Mouse (Mus musculus) heart, embryonic 15.5 days (tissue): Measurements from ENCODE around the gene Myrip. TPM values are rescaled to one million over a fixed set of nuclear protein-coding genes. Genes with fewer than 3 reads are reported as not detected.
"Not testable (repeated sequence)": the region's sequence is repeated elsewhere in the genome, so short reads cannot be mapped to it uniquely, and the experiment has no call there.

ENCODE experiments used
- ATAC-seq: fragments of 200-750 bp; cut with Nextera tagmentation; replicated peaks from 2 replicates; pipeline ENCODE4 v1.8.0; 2017; ENCODE audit warnings: low read depth, moderate TSS enrichment; ENCODE audit not compliant: insufficient number of reproducible peaks, insufficient read depth, low FRiP score
- H3K27ac ChIP-seq: fragments of 300-500 bp; sonication (generic); 2 replicates; pipeline ENCODE4 v1.5.1; 2015; ENCODE audit warnings: mild to moderate bottlenecking, inconsistent platforms
- H3K27me3 ChIP-seq: fragments of 300-500 bp; sonication (generic); 2 replicates; pipeline ENCODE4 v1.6.1; 2015; ENCODE audit warnings: inconsistent platforms
- H3K36me3 ChIP-seq: fragments of 300-500 bp; sonication (generic); 2 replicates; pipeline ENCODE4 v1.6.1; 2015; ENCODE audit warnings: mild to moderate bottlenecking, inconsistent platforms
- H3K4me1 ChIP-seq: fragments of 300-500 bp; sonication (generic); replicated peaks from 2 replicates; pipeline ENCODE4 v1.6.1; 2015; ENCODE audit warnings: inconsistent platforms
- H3K4me2 ChIP-seq: fragments of 300-500 bp; sonication (generic); 2 replicates; pipeline ENCODE4 v1.6.1; 2015; ENCODE audit warnings: inconsistent platforms, mild to moderate bottlenecking, moderate library complexity
- H3K4me3 ChIP-seq: fragments of 300-500 bp; sonication (generic); 2 replicates; pipeline ENCODE4 v1.5.1; 2015; ENCODE audit warnings: mild to moderate bottlenecking, inconsistent platforms
- H3K9ac ChIP-seq: fragments of 300-500 bp; sonication (generic); 2 replicates; pipeline ENCODE4 v1.6.1; 2015; ENCODE audit warnings: mild to moderate bottlenecking, inconsistent platforms
- H3K9me3 ChIP-seq: fragments of 300-500 bp; sonication (generic); replicated peaks from 2 replicates; pipeline ENCODE4 v1.6.1; 2016; ENCODE audit warnings: inconsistent platforms
- WGBS: fragments of 180-500 bp; shearing (Covaris S2); methylation state at CpG from one replicate; pipeline ENCODE4 v1.1.7; 2015; ENCODE audit warnings: mixed read lengths; 5-methylcytosine and 5-hydroxymethylcytosine counted together
- polyA plus RNA-seq: library from polyadenylated mRNA; unstranded; fragments of >200 nt; fragmentation: Nextera tagmentation; extraction: Ambion mirVana; gene quantifications from 2 replicates; pipeline ENCODE4 v1.2.1, GENCODE M21; 2015

The Myrip gene
- polyA plus RNA-seq, 1 experiment from 2014 or later: 0.26 TPM

DNA sequence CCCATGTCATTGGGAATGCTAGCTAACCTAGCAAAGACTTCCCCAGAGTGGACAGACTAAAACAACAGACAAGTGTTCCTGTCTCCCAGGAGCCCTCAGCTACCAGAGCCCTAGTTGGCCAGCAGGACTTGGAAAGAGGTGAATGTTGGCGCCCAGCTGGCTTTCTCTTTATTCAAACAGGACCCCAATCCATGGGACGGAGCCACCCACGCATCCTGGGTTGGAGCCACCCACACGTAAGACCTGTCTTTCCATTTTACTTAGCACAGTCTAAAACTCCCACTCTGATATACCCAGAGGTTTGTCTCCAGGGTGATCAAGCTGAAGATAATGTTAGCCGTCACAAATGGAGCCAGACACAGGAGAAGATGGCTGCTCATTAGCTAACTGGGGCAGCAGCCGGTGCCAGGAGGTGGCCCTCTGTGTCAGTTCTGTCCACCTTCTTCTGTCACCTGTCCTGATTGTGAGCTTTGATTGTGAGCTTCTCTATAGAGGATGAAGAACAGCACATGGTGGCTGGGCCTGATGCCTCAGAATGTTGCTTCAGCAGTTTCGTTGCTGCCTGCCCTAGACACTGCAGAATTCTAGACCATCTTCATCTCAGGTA is 95.4 kb downstream of the Myrip start:
- Histone ChIP-seq H3K4me2 (no peak overlapping the region), H3K4me3 (no peak overlapping the region), H3K27ac (no peak overlapping the region), H3K4me1 (no peaks in the 10 kb centered on the region), H3K9ac (no peak overlapping the region), H3K9me3 (no peaks in the 10 kb centered on the region), H3K27me3 (no peaks in the 10 kb centered on the region), H3K36me3 (no peaks in the 10 kb centered on the region)
- ATAC-seq: no peak
- WGBS: 82% methylated on average over 7 of the region's 7 CpGs

DNA sequence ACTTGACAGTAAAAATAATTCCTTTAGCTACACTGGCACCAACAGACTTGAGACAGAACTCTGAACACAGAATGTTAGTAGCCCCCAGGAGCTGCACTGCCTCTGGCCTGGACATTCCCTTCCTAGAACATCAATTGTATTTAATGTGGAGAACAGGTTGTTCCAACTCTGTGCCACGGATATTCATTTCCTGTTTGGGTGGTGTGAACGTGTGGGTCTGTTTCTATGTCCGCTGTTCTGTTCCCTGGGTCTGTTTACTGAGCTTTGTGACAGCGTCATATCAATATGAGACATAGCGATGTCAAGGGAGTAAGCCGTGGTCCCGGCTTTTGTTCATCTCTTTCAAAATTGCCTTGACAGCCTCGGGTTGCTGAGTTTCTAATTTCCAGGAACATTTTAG is 97.0 kb downstream of the Myrip start:
- Histone ChIP-seq H3K27me3 (no peaks in the 10 kb centered on the region), H3K4me3 (no peak overlapping the region)
- WGBS: 76% methylated on average over 8 of the region's 8 CpGs

GRCm38 (mm10) chr9:120399537-120399936 is 98.2 kb downstream of the Myrip start:
- not testable (repeated sequence) for H3K27ac ChIP-seq, H3K9me3 ChIP-seq, H3K4me3 ChIP-seq, ATAC-seq, H3K9ac ChIP-seq, H3K27me3 ChIP-seq, H3K36me3 ChIP-seq, H3K4me2 ChIP-seq
- peaks cover 12% of the 10 kb centered on the region; the same call in 1 of the 2 replicates for H3K4me1 ChIP-seq
- WGBS: 83% methylated on average over 2 of the region's 2 CpGs

More for the DNA sequence above, 97.0 kb downstream of the Myrip start:
- Histone ChIP-seq H3K36me3 (no peaks in the 10 kb centered on the region), H3K4me2 (no peak overlapping the region), H3K9me3 (no peaks in the 10 kb centered on the region), H3K9ac (no peak overlapping the region), H3K27ac (no peak overlapping the region), H3K4me1 (peaks cover 8% of the 10 kb centered on the region; the same call in 1 of the 2 replicates)
- ATAC-seq: no peak

GRCm38 (mm10) chr9:120402368-120402767 is 101.1 kb downstream of the Myrip start:
- Histone ChIP-seq H3K9ac (no peak overlapping the region), H3K9me3 (no peaks in the 10 kb centered on the region), H3K4me1 (peaks cover 12% of the 10 kb centered on the region; the same call in 1 of the 2 replicates), H3K36me3 (no peaks in the 10 kb centered on the region), H3K27me3 (no peaks in the 10 kb centered on the region), H3K4me3 (no peak overlapping the region), H3K27ac (peak overlapping the region; percentile 40), H3K4me2 (no peak overlapping the region)
- ATAC-seq: peak; percentile 75
- 52% methylated on average over 3 of the region's 3 CpGs for WGBS

- WGBS: 53% methylated on average over 5 of the region's 5 CpGs
- no peak for ATAC-seq
Observed at GRCm38 (mm10) chr9:120403661-120404060, 102.3 kb downstream of the Myrip start.

DNA sequence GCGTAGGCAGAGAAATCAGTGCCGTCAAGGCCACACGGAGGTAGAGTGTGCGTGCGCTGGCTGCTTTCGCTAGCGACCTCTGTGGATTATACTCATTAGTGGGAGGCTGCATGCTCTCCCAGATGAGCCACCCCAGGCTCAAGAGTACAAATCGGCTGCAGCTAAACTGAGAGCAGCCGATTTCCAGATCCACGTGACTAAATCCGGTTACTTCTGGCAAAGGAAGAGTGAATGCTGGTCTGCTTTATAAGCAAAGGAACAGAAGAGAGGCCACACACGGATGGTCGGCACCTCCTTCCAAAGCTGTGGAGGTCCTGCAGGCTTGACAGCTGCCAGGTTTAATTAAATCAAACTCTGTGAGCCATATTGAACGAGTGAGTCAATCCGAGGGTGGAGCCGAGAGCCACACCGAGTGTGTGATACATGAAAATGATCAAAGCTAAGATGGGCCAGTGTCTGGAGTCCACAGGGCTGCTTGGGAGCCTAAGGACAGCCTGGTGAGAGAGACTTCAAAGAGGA is 108.4 kb downstream of the Myrip start:
- no peak for ATAC-seq
- no peaks in the 10 kb centered on the region for H3K9me3 ChIP-seq
- no peaks in the 10 kb centered on the region for H3K36me3 ChIP-seq
- no peak overlapping the region for H3K4me3 ChIP-seq
- H3K27ac ChIP-seq: no peak overlapping the region
- H3K27me3 ChIP-seq: peaks cover 14% of the 10 kb centered on the region
- no peak overlapping the region for H3K4me2 ChIP-seq
- H3K4me1 ChIP-seq: no peaks in the 10 kb centered on the region
- WGBS: 78% methylated on average over 17 of the region's 17 CpGs
- no peak overlapping the region for H3K9ac ChIP-seq

More at GRCm38 (mm10) chr9:120403661-120404060, 102.3 kb downstream of the Myrip start:
- Histone ChIP-seq H3K4me2 (no peak overlapping the region), H3K4me1 (peaks cover 12% of the 10 kb centered on the region; the same call in 1 of the 2 replicates), H3K27ac (no peak overlapping the region), H3K4me3 (no peak overlapping the region), H3K9me3 (no peaks in the 10 kb centered on the region), H3K36me3 (no peaks in the 10 kb centered on the region), H3K9ac (no peak overlapping the region), H3K27me3 (peaks cover 4% of the 10 kb centered on the region; the same call in 1 of the 2 replicates)

DNA sequence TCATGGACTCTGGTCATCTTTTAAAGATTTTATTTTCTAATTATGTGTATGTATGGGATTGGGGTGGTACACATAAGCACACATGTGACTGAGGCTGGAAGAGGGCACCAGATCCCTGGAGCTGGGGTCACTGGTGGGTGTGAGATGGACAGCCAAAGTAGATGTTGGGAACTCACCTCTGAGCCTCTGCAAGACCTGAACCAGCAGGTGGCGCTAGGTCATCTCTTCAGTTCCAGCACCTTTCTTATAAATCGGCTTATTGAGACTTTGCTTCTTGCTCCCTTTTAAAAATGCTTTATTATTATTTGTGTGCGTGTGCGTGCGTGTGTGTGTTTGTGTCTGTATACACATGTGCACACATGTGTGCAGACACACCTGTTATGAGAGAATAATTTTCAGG is 109.1 kb downstream of the Myrip start:
- Histone ChIP-seq H3K27me3 (peaks cover 14% of the 10 kb centered on the region), H3K36me3 (no peaks in the 10 kb centered on the region), H3K9ac (no peak overlapping the region), H3K4me1 (no peaks in the 10 kb centered on the region), H3K4me2 (no peak overlapping the region), H3K9me3 (no peaks in the 10 kb centered on the region), H3K27ac (no peak overlapping the region), H3K4me3 (no peak overlapping the region)
- no peak for ATAC-seq
- WGBS: 19% methylated on average over 5 of the region's 5 CpGs

- Histone ChIP-seq H3K9me3 (no peaks in the 10 kb centered on the region), H3K4me3 (no peak overlapping the region), H3K36me3 (no peaks in the 10 kb centered on the region), H3K4me1 (no peaks in the 10 kb centered on the region), H3K9ac (no peak overlapping the region), H3K4me2 (no peak overlapping the region), H3K27me3 (peaks cover 10% of the 10 kb centered on the region; the same call in 1 of the 2 replicates), H3K27ac (no peak overlapping the region)
- WGBS: 0% methylated on average over 4 of the region's 7 CpGs
- no peak for ATAC-seq
Observed at GRCm38 (mm10) chr9:120415504-120415903, 114.2 kb downstream of the Myrip start.

- WGBS: 86% methylated on average over 5 of the region's 5 CpGs
- no peak overlapping the region for H3K9ac ChIP-seq
- no peaks in the 10 kb centered on the region for H3K36me3 ChIP-seq
- no peak overlapping the region for H3K4me3 ChIP-seq
- 0 out of 2 replicates have a peak, but pooled peaks cover 8% of the 10 kb centered on the region for H3K27me3 ChIP-seq
- H3K4me1 ChIP-seq: no peaks in the 10 kb centered on the region
- H3K4me2 ChIP-seq: no peak overlapping the region
- H3K9me3 ChIP-seq: no peaks in the 10 kb centered on the region
- H3K27ac ChIP-seq: no peak overlapping the region
- no peak for ATAC-seq
Observed at GRCm38 (mm10) chr9:120416151-120416550, 114.8 kb downstream of the Myrip start.

DNA sequence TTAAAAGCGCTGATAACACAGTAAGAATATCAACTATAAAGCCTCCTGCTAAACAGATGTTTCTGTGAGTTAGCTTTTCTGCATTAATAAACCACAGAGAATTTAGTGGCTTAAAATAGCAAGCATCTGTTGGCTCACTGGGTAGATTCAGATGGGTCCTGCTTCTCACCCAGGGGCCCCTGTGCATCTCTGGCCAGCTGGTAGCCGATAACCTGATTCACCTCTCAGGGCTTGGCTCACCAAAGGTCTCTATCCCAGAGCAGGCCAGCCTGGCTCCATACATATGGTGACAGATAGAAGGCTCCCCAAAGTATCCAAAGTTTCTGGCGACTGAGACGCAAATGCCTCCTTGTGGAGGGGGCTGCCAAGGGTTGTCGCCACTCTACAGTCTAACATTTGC is 115.4 kb downstream of the Myrip start:
- H3K4me3 ChIP-seq: no peak overlapping the region
- H3K4me2 ChIP-seq: no peak overlapping the region
- no peak overlapping the region for H3K9ac ChIP-seq
- no peak for ATAC-seq
- 65% methylated on average over 5 of the region's 5 CpGs for WGBS
- no peaks in the 10 kb centered on the region for H3K4me1 ChIP-seq
- H3K9me3 ChIP-seq: no peaks in the 10 kb centered on the region
- no peaks in the 10 kb centered on the region for H3K36me3 ChIP-seq
- H3K27me3 ChIP-seq: 0 out of 2 replicates have a peak, but pooled peaks cover 5% of the 10 kb centered on the region
- H3K27ac ChIP-seq: no peak overlapping the region

DNA sequence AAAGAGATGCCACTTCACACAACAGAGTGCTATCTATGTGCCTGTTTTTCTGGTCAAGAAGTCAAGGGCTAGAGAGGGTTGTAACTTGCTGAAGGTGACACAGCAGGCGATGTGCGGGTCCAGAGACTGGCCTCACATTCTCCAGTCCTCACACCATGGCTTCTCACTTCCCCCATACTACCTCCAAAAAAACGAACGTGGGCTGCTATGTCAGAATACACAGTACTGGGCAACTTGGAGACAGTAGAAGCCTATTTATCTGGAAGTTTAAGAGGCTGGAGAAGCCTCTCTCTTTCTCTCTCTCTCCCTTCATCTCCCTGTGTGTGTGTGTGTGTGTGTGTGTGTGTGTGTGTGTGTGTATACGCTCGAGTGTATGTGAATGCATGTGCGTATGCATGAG is 117.3 kb downstream of the Myrip start:
- Histone ChIP-seq H3K4me3 (no peak overlapping the region), H3K27ac (no peak overlapping the region), H3K4me1 (no peaks in the 10 kb centered on the region), H3K9me3 (no peaks in the 10 kb centered on the region), H3K36me3 (no peaks in the 10 kb centered on the region), H3K27me3 (no peaks in the 10 kb centered on the region), H3K9ac (no peak overlapping the region), H3K4me2 (no peak overlapping the region)
- no peak for ATAC-seq
- 76% methylated on average over 7 of the region's 7 CpGs for WGBS

DNA sequence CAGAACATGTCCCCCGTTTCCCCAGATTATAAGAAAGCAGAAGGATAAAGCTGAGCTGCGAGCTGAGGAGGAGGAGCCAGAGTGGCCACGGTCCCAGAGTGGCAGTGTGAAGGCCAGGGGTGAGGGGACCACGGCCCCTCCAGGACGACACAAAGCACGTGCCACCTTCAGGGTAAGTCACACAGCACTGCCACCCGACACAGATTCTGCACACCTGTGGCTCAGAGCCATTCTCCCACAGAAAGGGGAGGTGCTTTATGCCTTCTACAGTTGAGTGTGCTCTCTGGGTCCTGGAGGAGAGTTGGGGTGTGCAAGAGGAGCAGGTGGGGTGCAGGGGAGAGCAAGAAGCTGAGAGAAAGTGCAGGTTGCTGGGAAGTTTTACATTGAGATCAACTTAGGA is 123.3 kb downstream of the Myrip start:
- no peak for ATAC-seq
- no peaks in the 10 kb centered on the region for H3K9me3 ChIP-seq
- no peaks in the 10 kb centered on the region for H3K27me3 ChIP-seq
- H3K27ac ChIP-seq: no peak overlapping the region
- H3K9ac ChIP-seq: no peak overlapping the region
- H3K4me3 ChIP-seq: no peak overlapping the region
- H3K36me3 ChIP-seq: no peaks in the 10 kb centered on the region
- H3K4me1 ChIP-seq: no peaks in the 10 kb centered on the region
- 65% methylated on average over 7 of the region's 7 CpGs for WGBS
- no peak overlapping the region for H3K4me2 ChIP-seq
